Mouse (Mus musculus) limb, embryonic 11.5 days (tissue): Measurements from ENCODE around the gene Rpl41. TPM values are rescaled to one million over a fixed set of nuclear protein-coding genes. Genes with fewer than 3 reads are reported as not detected.

Source experiments
- ATAC-seq: fragments of 200-750 bp; cut with Nextera tagmentation; 2 replicates; pipeline ENCODE4 v1.8.0; 2017; ENCODE audit warnings: low read depth; ENCODE audit not compliant: insufficient number of reproducible peaks, low FRiP score, low TSS enrichment
- DNase-seq: peaks from one replicate; pipeline ENCODE4 v3.0.0-alpha.2; 2015; ENCODE audit warnings: low spot score
- H3K27ac ChIP-seq: fragments of 300-500 bp; sonication (generic); replicated peaks from 2 replicates; pipeline ENCODE4 v1.5.1; 2014; ENCODE audit warnings: low read depth, mild to moderate bottlenecking, low read length
- H3K27me3 ChIP-seq: fragments of 300-500 bp; sonication (generic); 2 replicates; pipeline ENCODE4 v1.6.1; 2014; ENCODE audit warnings: mild to moderate bottlenecking, low read length, mixed read lengths; ENCODE audit not compliant: control insufficient read depth, insufficient read depth
- H3K36me3 ChIP-seq: fragments of 300-500 bp; sonication (generic); 2 replicates; pipeline ENCODE4 v1.6.1; 2014; ENCODE audit warnings: mild to moderate bottlenecking, low read length, moderate library complexity, mixed read lengths; ENCODE audit not compliant: control insufficient read depth, insufficient read depth
- H3K4me1 ChIP-seq: fragments of 300-500 bp; sonication (generic); 2 replicates; pipeline ENCODE4 v1.6.1; 2014; ENCODE audit warnings: low read length, mixed read lengths; ENCODE audit not compliant: control insufficient read depth, insufficient read depth
- H3K4me2 ChIP-seq: fragments of 300-500 bp; sonication (generic); 2 replicates; pipeline ENCODE4 v1.6.1; 2014; ENCODE audit warnings: low read depth, mild to moderate bottlenecking, moderate library complexity; ENCODE audit not compliant: severe bottlenecking
- H3K4me3 ChIP-seq: fragments of 300-500 bp; sonication (generic); 2 replicates; pipeline ENCODE4 v1.5.1; 2014; ENCODE audit warnings: low read depth, low read length
- H3K9ac ChIP-seq: fragments of 300-500 bp; sonication (generic); 2 replicates; pipeline ENCODE4 v1.6.1; 2014; ENCODE audit warnings: mild to moderate bottlenecking, low read length
- H3K9me3 ChIP-seq: fragments of 300-500 bp; sonication (generic); 2 replicates; pipeline ENCODE4 v1.6.1; 2016; ENCODE audit warnings: low read length; ENCODE audit not compliant: control insufficient read depth
- WGBS: fragments of 180-500 bp; shearing (Covaris S2); extraction: QIAGEN DNeasy Blood & Tissue Kit; methylation state at CpG from one replicate; pipeline ENCODE4 v1.1.7; 2014; 5-methylcytosine and 5-hydroxymethylcytosine counted together
- polyA plus RNA-seq: library from polyadenylated mRNA; unstranded; fragments of >200 nt; fragmentation: Nextera tagmentation; extraction: Ambion mirVana; gene quantifications from 2 replicates; pipeline ENCODE4 v1.2.1, GENCODE M21; 2014

Rpl41 gene
- polyA plus RNA-seq, 1 experiment from 2014 or later, result 4,046 TPM

DNA sequence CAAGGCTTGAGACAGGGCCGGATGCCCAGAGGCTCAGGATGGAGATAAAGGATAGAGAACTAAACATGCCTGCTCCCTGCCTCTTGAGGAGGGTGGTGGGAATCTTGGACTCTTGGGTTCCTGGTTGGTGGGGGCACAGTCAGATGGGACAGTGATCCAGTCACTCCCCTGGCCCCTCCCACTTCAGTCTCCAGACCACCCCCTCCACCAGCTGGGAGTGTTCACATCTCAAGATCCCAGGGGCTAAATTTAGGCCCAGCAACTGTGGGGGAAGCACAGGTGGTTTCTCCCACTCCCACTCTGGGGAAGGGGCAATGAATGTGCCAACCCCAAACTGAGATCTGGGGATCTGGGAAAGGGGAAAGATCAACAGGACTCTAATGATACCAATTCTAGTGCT lies 39.0 kb upstream of the Rpl41 start:
- no peaks in the 10 kb centered on the region for H3K9me3 ChIP-seq
- no peaks in the 10 kb centered on the region for H3K36me3 ChIP-seq
- DNase-seq (no peak), ATAC-seq (no peak)
- peaks cover 40% of the 10 kb centered on the region for H3K27me3 ChIP-seq
- no peak overlapping the region for H3K27ac ChIP-seq
- 0 out of 2 replicates have a peak overlapping the region, but pooled peaks have one; percentile 0 for H3K4me3 ChIP-seq
- peaks cover 11% of the 10 kb centered on the region; the same call in 1 of the 2 replicates for H3K4me1 ChIP-seq
- WGBS, result 50% methylated on average over 1 of the region's 1 CpGs
- H3K4me2 ChIP-seq, result peak overlapping the region; percentile 92
- H3K9ac ChIP-seq, result no peak overlapping the region

GRCm38 (mm10) chr10:128587697-128588096 lies 38.6 kb upstream of the Rpl41 start:
- ATAC-seq (no peak), DNase-seq (no peak)
- 64% methylated on average over 8 of the region's 8 CpGs for WGBS
- 0 out of 2 replicates have a peak overlapping the region, but pooled peaks have one; percentile 0 for H3K4me3 ChIP-seq
- H3K9ac ChIP-seq, result no peak overlapping the region; the same call in 1 of the 2 replicates
- H3K4me1 ChIP-seq, result peaks cover 11% of the 10 kb centered on the region; the same call in 1 of the 2 replicates
- H3K4me2 ChIP-seq, result peak overlapping the region; percentile 92; the same call in 1 of the 2 replicates
- H3K27me3 ChIP-seq, result peaks cover 41% of the 10 kb centered on the region
- H3K36me3 ChIP-seq, result no peaks in the 10 kb centered on the region
- no peak overlapping the region for H3K27ac ChIP-seq
- H3K9me3 ChIP-seq, result no peaks in the 10 kb centered on the region

GRCm38 (mm10) chr10:128587120-128587519 lies 38.0 kb upstream of the Rpl41 start:
- Histone ChIP-seq H3K4me2 (peak overlapping the region; percentile 12; the same call in 1 of the 2 replicates), H3K27ac (peak overlapping the region; percentile 42), H3K9ac (no peak overlapping the region; the same call in 1 of the 2 replicates), H3K4me1 (peaks cover 11% of the 10 kb centered on the region; the same call in 1 of the 2 replicates), H3K4me3 (no peak overlapping the region), H3K27me3 (peaks cover 41% of the 10 kb centered on the region), H3K9me3 (no peaks in the 10 kb centered on the region), H3K36me3 (no peaks in the 10 kb centered on the region)
- DNase-seq, result no peak
- WGBS, result 43% methylated on average over 4 of the region's 4 CpGs
- no peak for ATAC-seq

DNA sequence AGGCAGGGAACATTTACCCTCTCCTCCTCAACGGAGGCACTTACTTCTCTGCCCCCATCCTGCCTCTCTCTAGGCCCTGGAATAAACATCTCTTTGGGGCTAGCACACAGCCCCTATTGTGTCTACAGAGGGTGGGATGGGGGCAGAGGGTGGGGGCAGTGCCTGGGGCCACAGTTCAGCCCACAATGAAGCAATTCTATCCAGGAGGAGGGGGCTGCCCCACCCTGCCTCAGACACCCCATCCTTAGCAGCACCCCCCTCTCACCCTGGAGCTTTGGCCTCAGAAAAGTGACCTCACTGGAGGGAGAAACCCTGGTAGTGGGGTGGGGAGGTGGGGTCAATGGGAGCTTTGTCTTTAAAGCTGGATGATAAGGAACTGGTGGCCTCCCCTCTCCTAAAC lies 37.4 kb upstream of the Rpl41 start:
- H3K4me3 ChIP-seq, result no peak overlapping the region
- H3K9ac ChIP-seq, result no peak overlapping the region
- ATAC-seq, result no peak
- H3K27me3 ChIP-seq, result peaks cover 41% of the 10 kb centered on the region
- peaks cover 11% of the 10 kb centered on the region; the same call in 1 of the 2 replicates for H3K4me1 ChIP-seq
- H3K27ac ChIP-seq, result peak overlapping the region; percentile 42; the same call in 1 of the 2 replicates
- no peak for DNase-seq
- H3K36me3 ChIP-seq, result no peaks in the 10 kb centered on the region
- no peaks in the 10 kb centered on the region for H3K9me3 ChIP-seq
- H3K4me2 ChIP-seq, result 0 out of 2 replicates have a peak overlapping the region, but pooled peaks have one; percentile 11
- 0% methylated on average over 1 of the region's 1 CpGs for WGBS

GRCm38 (mm10) chr10:128584386-128584785 lies 35.3 kb upstream of the Rpl41 start:
- H3K4me2 ChIP-seq, result no peak overlapping the region
- H3K27ac ChIP-seq, result no peak overlapping the region
- DNase-seq (no peak), ATAC-seq (no peak)
- no peaks in the 10 kb centered on the region for H3K9me3 ChIP-seq
- H3K27me3 ChIP-seq, result peaks cover 35% of the 10 kb centered on the region
- H3K36me3 ChIP-seq, result no peaks in the 10 kb centered on the region
- peaks cover 11% of the 10 kb centered on the region; the same call in 1 of the 2 replicates for H3K4me1 ChIP-seq
- 6% methylated on average over 4 of the region's 4 CpGs for WGBS
- no peak overlapping the region for H3K4me3 ChIP-seq
- no peak overlapping the region for H3K9ac ChIP-seq

GRCm38 (mm10) chr10:128583644-128584043 lies 34.5 kb upstream of the Rpl41 start:
- Histone ChIP-seq H3K4me1 (peaks cover 7% of the 10 kb centered on the region; the same call in 1 of the 2 replicates), H3K4me2 (no peak overlapping the region), H3K9ac (no peak overlapping the region), H3K36me3 (no peaks in the 10 kb centered on the region), H3K27ac (no peak overlapping the region), H3K9me3 (no peaks in the 10 kb centered on the region), H3K4me3 (no peak overlapping the region), H3K27me3 (peaks cover 28% of the 10 kb centered on the region)
- WGBS, result 16% methylated on average over 7 of the region's 7 CpGs
- ATAC-seq (no peak), DNase-seq (no peak)

GRCm38 (mm10) chr10:128579731-128580130 lies 30.6 kb upstream of the Rpl41 start:
- WGBS, result 74% methylated on average over 4 of the region's 4 CpGs
- Histone ChIP-seq H3K9ac (no peak overlapping the region), H3K36me3 (no peaks in the 10 kb centered on the region), H3K9me3 (no peaks in the 10 kb centered on the region), H3K4me3 (no peak overlapping the region), H3K4me2 (no peak overlapping the region), H3K27me3 (peaks cover 5% of the 10 kb centered on the region), H3K27ac (no peak overlapping the region), H3K4me1 (0 out of 2 replicates have a peak, but pooled peaks cover 3% of the 10 kb centered on the region)
- no peak for DNase-seq
- no peak for ATAC-seq

GRCm38 (mm10) chr10:128579298-128579697 lies 30.2 kb upstream of the Rpl41 start:
- no peak overlapping the region for H3K27ac ChIP-seq
- H3K4me2 ChIP-seq, result no peak overlapping the region
- DNase-seq (no peak), ATAC-seq (no peak)
- no peaks in the 10 kb centered on the region for H3K36me3 ChIP-seq
- no peaks in the 10 kb centered on the region for H3K9me3 ChIP-seq
- H3K9ac ChIP-seq, result no peak overlapping the region
- H3K27me3 ChIP-seq, result peaks cover 3% of the 10 kb centered on the region; the same call in 1 of the 2 replicates
- 76% methylated on average over 3 of the region's 3 CpGs for WGBS
- no peak overlapping the region for H3K4me3 ChIP-seq
- 0 out of 2 replicates have a peak, but pooled peaks cover 3% of the 10 kb centered on the region for H3K4me1 ChIP-seq

- WGBS, result 78% methylated on average over 11 of the region's 11 CpGs
- Histone ChIP-seq H3K27ac (no peak overlapping the region), H3K4me1 (no peaks in the 10 kb centered on the region), H3K36me3 (no peaks in the 10 kb centered on the region), H3K9me3 (no peaks in the 10 kb centered on the region), H3K9ac (no peak overlapping the region), H3K4me3 (no peak overlapping the region), H3K4me2 (no peak overlapping the region), H3K27me3 (peaks cover 3% of the 10 kb centered on the region; the same call in 1 of the 2 replicates)
- ATAC-seq (no peak), DNase-seq (no peak)
These were observed 29.2 kb upstream of the Rpl41 start for GRCm38 (mm10) chr10:128578330-128578729.
